Mouse (Mus musculus): ENCODE data around the gene Trim58.

Gene Trim58

DNA sequence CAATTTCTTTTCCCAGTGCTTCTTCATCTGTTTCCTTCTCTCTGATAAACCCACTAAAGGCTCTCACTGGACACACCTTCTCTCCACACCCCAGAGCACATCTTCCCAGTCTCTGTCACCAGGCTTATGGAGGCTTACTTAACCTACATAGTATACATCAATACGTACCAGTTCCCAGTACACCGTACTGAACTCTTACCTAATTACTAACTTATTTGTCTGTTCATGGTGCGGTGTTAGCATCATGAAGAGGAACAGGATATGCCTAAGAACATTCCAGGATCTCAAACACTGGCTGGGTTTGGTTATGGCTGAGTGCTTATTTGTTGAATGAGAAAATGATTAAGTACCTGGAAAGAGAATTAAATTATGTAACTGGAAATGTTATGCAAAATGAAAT is 14.9 kb downstream of the Trim58 start:
- DNase-seq = no peak

DNA sequence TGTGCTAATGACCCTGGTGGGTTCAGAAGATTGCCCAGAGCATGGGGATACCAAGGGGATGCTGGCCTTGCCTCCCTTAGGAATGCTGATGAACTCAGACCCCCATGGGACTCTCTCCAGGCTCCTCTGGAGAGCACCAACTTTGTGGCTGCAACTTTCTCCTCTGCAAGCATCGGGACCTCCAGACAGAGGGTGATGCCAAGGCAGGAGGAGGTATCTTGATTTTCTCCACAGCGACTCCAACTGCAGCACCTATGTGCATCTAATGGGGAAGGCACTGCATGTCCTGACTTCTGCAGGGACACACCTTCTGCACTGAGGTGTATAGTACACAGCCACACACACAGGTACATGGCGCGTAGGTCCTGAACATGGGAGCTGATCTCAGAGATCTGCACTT is 18.3 kb downstream of the Trim58 start, which contains the start of gene Olfr322:
Olfr322 (plus strand) TSS at position 187 of the 400 bp plus-strand sequence.
- DNase-seq = no peak

DNA sequence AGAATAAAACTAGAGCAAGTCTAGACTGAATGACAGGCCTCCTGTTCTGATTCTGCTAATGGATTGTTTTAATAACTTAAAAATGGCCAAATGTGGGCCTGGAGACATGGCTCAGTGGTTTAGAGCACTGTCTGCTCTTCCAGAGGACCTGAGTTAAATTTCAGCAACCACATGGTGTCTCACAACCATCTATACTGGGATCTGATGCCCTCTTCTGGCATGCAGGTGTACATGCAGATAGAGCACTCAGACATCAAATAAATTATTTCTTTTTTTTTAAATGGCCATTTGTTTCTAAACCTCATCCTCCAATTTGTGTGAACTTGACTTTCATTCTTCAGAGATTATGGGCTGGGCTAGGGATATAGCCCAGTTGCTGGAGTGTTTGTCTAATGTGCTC is 29.0 kb downstream of the Trim58 start:
- DNase-seq = no peak

DNA sequence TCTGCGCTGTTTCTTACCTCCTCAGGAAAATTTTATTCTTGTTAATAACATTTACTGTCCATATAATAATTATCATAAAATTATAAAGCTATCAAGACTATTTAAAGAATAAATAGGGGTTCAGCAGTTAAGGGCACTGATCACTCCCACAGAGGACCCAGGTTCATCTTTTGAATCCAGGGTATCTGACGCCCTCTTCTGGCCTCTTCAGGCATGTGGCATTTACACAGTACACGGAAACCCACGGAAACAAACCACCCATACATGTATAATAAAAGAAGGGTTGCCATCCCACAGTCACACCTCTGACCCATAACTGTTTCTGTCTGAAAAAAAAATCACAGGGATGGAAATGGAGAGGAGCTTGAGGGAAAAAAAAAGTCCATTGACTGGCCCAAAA is 31.6 kb downstream of the Trim58 start:
- no peak for DNase-seq

DNA sequence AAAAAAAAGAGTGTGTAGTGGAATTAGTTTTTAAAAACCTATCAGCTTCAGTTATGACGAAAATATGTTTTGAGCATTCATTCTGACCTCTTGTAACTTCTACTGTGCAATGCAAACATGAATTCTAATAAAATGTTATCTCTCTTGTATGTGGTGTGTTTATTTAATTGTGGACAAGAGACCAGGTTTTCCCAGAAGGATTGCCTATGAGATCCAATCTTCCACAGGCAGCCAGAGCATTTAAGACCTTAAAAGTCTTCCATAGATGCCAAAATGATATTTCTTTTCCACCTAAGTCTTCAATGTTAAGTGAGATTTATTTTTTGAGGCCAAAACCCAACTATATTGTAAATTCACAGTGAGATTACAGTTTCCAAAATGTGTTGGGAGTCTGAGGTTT is 40.5 kb downstream of the Trim58 start, which contains the start of gene Olfr320:
Olfr320 (plus strand) TSS at position 301 of the 400 bp plus-strand sequence.
- DNase-seq = no peak

DNA sequence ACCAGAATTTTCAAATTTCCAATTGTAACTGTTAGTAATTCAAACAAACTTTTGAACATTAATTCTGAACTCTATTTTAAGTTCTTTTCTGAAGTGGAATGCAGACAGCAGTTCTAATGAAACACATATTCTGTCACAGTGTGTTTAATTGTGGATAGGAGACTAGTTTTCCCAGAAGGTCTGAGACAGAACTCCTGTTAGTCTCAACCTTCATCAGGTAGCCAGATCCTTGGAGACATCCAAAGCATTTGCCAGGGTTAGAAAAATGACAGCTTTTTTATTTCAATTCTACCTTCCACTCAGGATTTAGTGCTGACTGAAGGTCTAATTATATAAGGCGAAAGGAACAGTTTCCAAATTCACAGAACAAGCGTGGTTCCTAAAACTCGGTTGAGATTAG is 58.6 kb downstream of the Trim58 start, which contains the start of gene Olfr319:
Olfr319 (plus strand) TSS at position 301 of the 400 bp plus-strand sequence.
- DNase-seq = no peak

Measured in lung, adult 18-20 months (tissue).